Comparison of ENCODE assay signal across 8 mouse cellular contexts in genomic region chr2:163471710-163472465, GRCm38 (mm10). TPM values are rescaled to one million over a fixed set of nuclear protein-coding genes. Genes with fewer than 3 reads are reported as not detected.
DNase-seq lines count a peak whose midpoint lies in the region; ATAC-seq and TF ChIP-seq lines count a peak whose summit lies in the region.

No protein-coding gene starts in this region.

- peak overlapping the region; percentile 86 for H3K4me3 ChIP-seq in embryonic facial prominence, embryonic 15.5 days (replicated peaks)
- peak overlapping the region; percentile 85 for H3K4me3 ChIP-seq in hindbrain, embryonic 14.5 days (replicated peaks; ENCODE audit: low read length)
- H3K4me3 ChIP-seq in liver, embryonic 15.5 days (replicated peaks) = peak overlapping the region; percentile 89
- H3K4me3 ChIP-seq in olfactory bulb, adult 2 months (ENCODE audit: insufficient read depth, low read depth, low read length) = peak overlapping the region; percentile 66

- H3K9me3 ChIP-seq in embryonic facial prominence, embryonic 15.5 days (replicated peaks) = no peaks in the 10 kb centered on the region
- H3K9me3 ChIP-seq in hindbrain, embryonic 14.5 days (ENCODE audit: control insufficient read depth, low read length) = no peaks in the 10 kb centered on the region
- no peaks in the 10 kb centered on the region for H3K9me3 ChIP-seq in liver, embryonic 15.5 days (replicated peaks)

- H3K27ac ChIP-seq in embryonic facial prominence, embryonic 15.5 days (replicated peaks) = peak overlapping the region; percentile 71
- peak overlapping the region; percentile 78 for H3K27ac ChIP-seq in hindbrain, embryonic 14.5 days
- peak overlapping the region; percentile 78 for H3K27ac ChIP-seq in liver, embryonic 15.5 days (replicated peaks)
- H3K27ac ChIP-seq in olfactory bulb, adult 2 months (ENCODE audit: insufficient read depth, low read depth, low read length) = no peak overlapping the region

- peak; percentile 65 for ATAC-seq in embryonic facial prominence, embryonic 15.5 days (ENCODE audit: insufficient number of reproducible peaks, low FRiP score, low TSS enrichment, low read depth)
- ATAC-seq in hindbrain, embryonic 14.5 days (ENCODE audit: low FRiP score) = no peak; the same call in none of the 2 replicates
- ATAC-seq in liver, embryonic 15.5 days (ENCODE audit: insufficient read depth) = peak; percentile 83

- no peak for TF ChIP-seq CTCF in olfactory bulb, adult 2 months (IDR thresholded peaks at IDR 0.05; ENCODE audit: insufficient read depth, low read depth, low read length)

- no peak for TF ChIP-seq POLR2A in olfactory bulb, adult 2 months (IDR thresholded peaks at IDR 0.05; ENCODE audit: insufficient read depth, low read depth, low read length)

- peak overlapping the region; percentile 79 for H3K9ac ChIP-seq in embryonic facial prominence, embryonic 15.5 days
- peak overlapping the region; percentile 86 for H3K9ac ChIP-seq in hindbrain, embryonic 14.5 days
- peak overlapping the region; percentile 68 for H3K9ac ChIP-seq in liver, embryonic 15.5 days

- peak overlapping the region; percentile 76 for H3K4me2 ChIP-seq in embryonic facial prominence, embryonic 15.5 days (replicated peaks)
- H3K4me2 ChIP-seq in hindbrain, embryonic 14.5 days (replicated peaks) = peak overlapping the region; percentile 66
- peak overlapping the region; percentile 94 for H3K4me2 ChIP-seq in liver, embryonic 15.5 days

- H3K27me3 ChIP-seq in embryonic facial prominence, embryonic 15.5 days = no peaks in the 10 kb centered on the region
- H3K27me3 ChIP-seq in hindbrain, embryonic 14.5 days (ENCODE audit: control insufficient read depth, insufficient read depth, low read length) = no peaks in the 10 kb centered on the region
- no peaks in the 10 kb centered on the region for H3K27me3 ChIP-seq in liver, embryonic 15.5 days

- peak; percentile 10 for DNase-seq in spleen, adult 12 weeks (ENCODE audit: low spot score)
- no peak for DNase-seq in spleen, postnatal 4 days (ENCODE audit: low spot score in 2 of 2)
- DNase-seq in hindbrain, embryonic 14.5 days (ENCODE audit: low spot score) = no peak
- DNase-seq in testis, postnatal 14 days (ENCODE audit: low spot score) = no peak
- no peak for DNase-seq in thymus, postnatal 36 days

- H3K36me3 ChIP-seq in embryonic facial prominence, embryonic 15.5 days = peaks cover 20% of the 10 kb centered on the region; the same call in 1 of the 2 replicates
- peaks cover 33% of the 10 kb centered on the region for H3K36me3 ChIP-seq in hindbrain, embryonic 14.5 days (replicated peaks; ENCODE audit: control insufficient read depth, insufficient read depth)
- H3K36me3 ChIP-seq in liver, embryonic 15.5 days (replicated peaks) = peaks cover 24% of the 10 kb centered on the region

- 4% methylated on average over 36 of the region's 36 CpGs for WGBS in embryonic facial prominence, embryonic 15.5 days
- 5% methylated on average over 36 of the region's 36 CpGs for WGBS in hindbrain, embryonic 14.5 days
- 3% methylated on average over 36 of the region's 36 CpGs for WGBS in liver, embryonic 15.5 days (ENCODE audit: insufficient replicate concordance)
- 3% methylated on average over 36 of the region's 36 CpGs for WGBS in olfactory bulb, adult 2 months

- H3K4me1 ChIP-seq in embryonic facial prominence, embryonic 15.5 days = peaks cover 10% of the 10 kb centered on the region
- peaks cover 7% of the 10 kb centered on the region for H3K4me1 ChIP-seq in hindbrain, embryonic 14.5 days (replicated peaks; ENCODE audit: control insufficient read depth, insufficient read depth, low read length)
- H3K4me1 ChIP-seq in liver, embryonic 15.5 days (replicated peaks) = peaks cover 18% of the 10 kb centered on the region
- H3K4me1 ChIP-seq in olfactory bulb, adult 2 months (ENCODE audit: control insufficient read depth, insufficient read depth, low read length) = 0 out of 2 replicates have a peak, but pooled peaks cover 6% of the 10 kb centered on the region

RNA-seq across cellular contexts. Expression of gene Fitm2, which starts 0.5 kb away (rescaled TPM):
- polyA plus RNA-seq in embryonic facial prominence, embryonic 15.5 days (2015; fragmentation: Nextera tagmentation; extraction: Ambion mirVana) = 11.6 and 12.1 TPM in 2 replicates
- 16.3 and 18.7 TPM in 2 replicates for polyA plus RNA-seq in hindbrain, embryonic 14.5 days (2014; fragmentation: Nextera tagmentation; extraction: Ambion mirVana)
- polyA plus RNA-seq in liver, embryonic 15.5 days (2015; fragmentation: Nextera tagmentation; extraction: Ambion mirVana) = 3.8 and 4.6 TPM in 2 replicates
- polyA plus RNA-seq in olfactory bulb, adult 2 months (2012; ENCODE audit: insufficient read depth, insufficient read length, low replicate concordance, missing spikeins) = not detected in 2 replicates

RNA-seq across cellular contexts. Expression of gene R3hdml, which starts 20.2 kb away (rescaled TPM):
- 0.30 and 0.35 TPM in 2 replicates for polyA plus RNA-seq in embryonic facial prominence, embryonic 15.5 days (2015; fragmentation: Nextera tagmentation; extraction: Ambion mirVana)
- 0.26 and 0.29 TPM in 2 replicates for polyA plus RNA-seq in hindbrain, embryonic 14.5 days (2014; fragmentation: Nextera tagmentation; extraction: Ambion mirVana)
- polyA plus RNA-seq in liver, embryonic 15.5 days (2015; fragmentation: Nextera tagmentation; extraction: Ambion mirVana) = not detected in 2 replicates
- not detected in 2 replicates for polyA plus RNA-seq in olfactory bulb, adult 2 months (2012; ENCODE audit: insufficient read depth, insufficient read length, low replicate concordance, missing spikeins)

RNA-seq across cellular contexts. Expression of gene Gdap1l1, which starts 33.6 kb away (rescaled TPM):
- 3.2 and 3.9 TPM in 2 replicates for polyA plus RNA-seq in embryonic facial prominence, embryonic 15.5 days (2015; fragmentation: Nextera tagmentation; extraction: Ambion mirVana)
- polyA plus RNA-seq in hindbrain, embryonic 14.5 days (2014; fragmentation: Nextera tagmentation; extraction: Ambion mirVana) = 121 and 137 TPM in 2 replicates
- 0.10 and 0.21 TPM in 2 replicates for polyA plus RNA-seq in liver, embryonic 15.5 days (2015; fragmentation: Nextera tagmentation; extraction: Ambion mirVana)
- not detected in 2 replicates for polyA plus RNA-seq in olfactory bulb, adult 2 months (2012; ENCODE audit: insufficient read depth, insufficient read length, low replicate concordance, missing spikeins)

RNA-seq across cellular contexts. Expression of gene Hnf4a, which starts 34.7 kb away (rescaled TPM):
- polyA plus RNA-seq in embryonic facial prominence, embryonic 15.5 days (2015; fragmentation: Nextera tagmentation; extraction: Ambion mirVana) = not detected in 2 replicates
- polyA plus RNA-seq in hindbrain, embryonic 14.5 days (2014; fragmentation: Nextera tagmentation; extraction: Ambion mirVana) = not detected in 2 replicates
- polyA plus RNA-seq in liver, embryonic 15.5 days (2015; fragmentation: Nextera tagmentation; extraction: Ambion mirVana) = 17.0 and 19.0 TPM in 2 replicates
- not detected in 2 replicates for polyA plus RNA-seq in olfactory bulb, adult 2 months (2012; ENCODE audit: insufficient read depth, insufficient read length, low replicate concordance, missing spikeins)

RNA-seq across cellular contexts. Expression of gene Oser1, which starts 47.4 kb away (rescaled TPM):
- polyA plus RNA-seq in embryonic facial prominence, embryonic 15.5 days (2015; fragmentation: Nextera tagmentation; extraction: Ambion mirVana) = 86.8 and 91.4 TPM in 2 replicates
- 74.8 and 78.9 TPM in 2 replicates for polyA plus RNA-seq in hindbrain, embryonic 14.5 days (2014; fragmentation: Nextera tagmentation; extraction: Ambion mirVana)
- polyA plus RNA-seq in liver, embryonic 15.5 days (2015; fragmentation: Nextera tagmentation; extraction: Ambion mirVana) = 36.7 and 37.1 TPM in 2 replicates
- polyA plus RNA-seq in olfactory bulb, adult 2 months (2012; ENCODE audit: insufficient read depth, insufficient read length, low replicate concordance, missing spikeins) = not detected in 2 replicates

Comparison
In these comparisons a context has a peak if more than half of its experiments do, and no peak if none do; other contexts are left out.
1. RNA of gene Gdap1l1, which starts 33.6 kb away (polyA plus RNA-seq): 121 to 137 TPM in hindbrain, embryonic 14.5 days; 3.2 to 3.9 TPM in embryonic facial prominence, embryonic 15.5 days, 0.10 to 0.21 TPM in liver, embryonic 15.5 days and not detected in olfactory bulb, adult 2 months; every median in the first group is over 10 times any median in the second.
2. Peak in every context shown above with its lines, with median percentiles within 50 percentile points of each other: H3K4me2 ChIP-seq, H3K4me3 ChIP-seq and H3K9ac ChIP-seq.